Mouse (Mus musculus) c-Kit-positive CD71-negative TER-119-negative erythroid progenitor cells, embryonic 14.5 days (primary cell): ENCODE measurements around the gene Fam228b.
"Not testable (repeated sequence)": the region's sequence is repeated elsewhere in the genome, so short reads cannot be mapped to it uniquely, and the experiment has no call there.

Source experiments
- DNase-seq: peaks from one replicate; pipeline ENCODE4 v3.0.0-alpha.2; 2013; ENCODE audit warnings: low read depth

Fam228b gene

GRCm38 (mm10) chr12:4768492-4769332, at the start of gene Fam228b, which contains the start of gene Pfn4:
Fam228b (minus strand) TSS chr12:4769267.
Pfn4 (plus strand) TSS chr12:4769022.
- DNase-seq = peak; percentile 82

GRCm38 (mm10) chr12:4817361-4818101, 48.5 kb upstream of the Fam228b start, which contains the start of gene Sf3b6:
Sf3b6 (plus strand) TSS chr12:4817544.
- peak; percentile 99 for DNase-seq

DNA sequence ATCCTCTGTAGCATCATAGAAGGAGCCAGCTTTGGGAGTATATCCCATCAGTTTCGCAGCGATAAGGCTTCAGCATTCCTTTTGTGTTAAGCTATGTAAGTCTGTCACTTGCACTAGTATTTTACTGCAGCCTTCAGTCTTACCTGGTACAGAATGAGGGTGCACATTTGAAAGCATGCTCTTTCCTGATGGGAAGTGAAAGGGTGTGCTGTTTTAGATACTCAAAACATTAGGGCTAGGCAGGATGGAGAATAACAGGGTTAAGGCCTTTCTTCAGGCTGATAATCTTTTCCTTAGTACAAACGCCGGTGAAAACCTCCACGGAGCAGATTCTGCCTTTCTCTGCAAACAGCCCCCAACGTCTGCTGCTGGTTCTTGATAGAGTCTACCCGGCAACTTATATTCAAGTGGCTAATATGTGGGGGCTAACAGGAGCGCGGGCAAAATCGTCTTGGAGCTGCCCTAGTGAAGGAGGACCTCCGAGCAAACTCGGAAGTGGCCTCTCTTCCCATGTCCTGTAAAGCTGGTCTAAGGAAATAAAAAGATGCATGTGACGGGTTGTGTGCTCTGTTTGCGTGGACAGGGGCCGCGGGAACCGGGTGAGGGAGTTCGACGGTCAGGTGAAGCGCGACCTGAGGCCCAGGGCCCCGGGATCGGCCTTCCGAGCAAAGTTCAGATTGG, 47.8 kb upstream of the Fam228b start:
- DNase-seq = no peak

GRCm38 (mm10) chr12:4813636-4814035, 44.6 kb upstream of the Fam228b start:
- no peak for DNase-seq

DNA sequence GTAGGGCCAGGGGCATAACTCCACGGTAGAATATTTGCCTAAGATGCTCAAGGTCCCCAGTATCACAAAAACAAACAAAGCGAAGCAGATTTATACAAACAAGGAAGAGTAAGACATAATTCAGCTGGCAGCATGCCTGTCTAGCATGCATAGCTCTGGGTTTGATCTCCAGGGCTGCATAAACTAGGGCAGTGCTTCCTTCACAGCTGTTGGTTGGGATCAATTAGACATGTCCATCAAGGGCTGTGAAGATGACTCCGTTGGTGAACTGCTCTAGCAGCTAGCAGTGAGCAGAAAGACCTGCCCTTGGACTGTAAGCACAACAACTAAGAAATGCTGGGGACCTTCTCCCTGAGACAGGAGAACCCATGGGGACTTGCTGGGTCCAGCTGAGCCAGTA, 42.6 kb upstream of the Fam228b start:
- DNase-seq = no peak

DNA sequence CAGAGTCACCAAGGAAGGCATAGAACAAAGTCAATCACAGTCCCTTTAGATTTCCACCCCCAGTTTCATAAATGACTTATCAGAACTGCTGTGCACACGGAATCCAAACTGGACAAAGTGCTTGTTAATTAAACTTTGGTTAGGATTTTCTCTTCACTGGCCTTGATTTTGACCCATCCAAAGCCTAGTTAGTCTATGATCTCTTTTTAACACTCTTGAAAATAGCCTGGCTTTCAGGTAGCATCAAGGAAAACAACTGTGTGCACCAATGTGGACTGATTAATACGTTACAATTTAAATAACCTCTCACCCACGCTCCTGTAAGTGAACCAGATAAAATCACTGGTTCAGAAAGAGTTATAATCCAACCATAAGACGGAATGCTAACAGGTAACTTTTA, 42.0 kb upstream of the Fam228b start:
- no peak for DNase-seq

GRCm38 (mm10) chr12:4797471-4797870, 28.4 kb upstream of the Fam228b start:
- not testable (repeated sequence) for DNase-seq

GRCm38 (mm10) chr12:4793718-4794117, 24.7 kb upstream of the Fam228b start:
- no peak for DNase-seq

DNA sequence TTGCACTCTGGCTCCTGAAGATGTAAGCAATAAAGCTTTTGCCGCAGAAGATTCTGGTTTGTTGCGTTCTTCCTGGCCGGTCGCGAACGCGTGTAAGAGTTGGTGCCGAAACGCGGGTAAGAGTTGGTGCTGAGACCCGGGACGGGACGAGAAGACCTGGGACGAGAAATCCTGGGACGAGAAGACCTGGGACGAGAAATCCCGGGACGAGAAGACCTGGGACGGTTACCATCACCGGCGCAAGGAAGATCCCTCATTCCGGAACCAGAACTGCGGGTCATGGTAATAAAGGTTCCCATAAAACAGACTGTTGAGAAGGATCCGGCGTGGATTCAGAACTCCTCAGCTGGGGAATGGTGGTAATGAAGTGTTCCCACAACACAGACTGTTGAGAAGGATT, 19.1 kb upstream of the Fam228b start:
- not testable (repeated sequence) for DNase-seq

DNA sequence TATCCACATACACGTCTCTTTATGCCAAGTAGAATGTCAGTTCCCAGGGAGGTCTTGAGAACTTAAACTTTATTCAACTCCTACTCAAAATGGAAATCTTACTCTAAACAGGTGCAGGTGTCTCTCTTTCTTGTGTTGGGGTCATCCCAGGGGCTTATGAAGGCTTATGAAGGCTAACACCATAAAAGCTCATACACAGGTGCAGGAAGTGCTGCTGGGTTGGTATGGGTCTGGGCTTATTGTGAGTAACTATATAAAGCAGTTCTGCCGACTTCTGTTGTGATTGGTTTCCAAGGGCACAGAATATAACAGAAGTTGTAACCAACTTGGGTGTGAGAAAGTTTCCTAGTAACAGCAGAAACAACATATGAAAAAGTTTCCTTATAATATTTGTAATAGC, 15.4 kb upstream of the Fam228b start:
- no peak for DNase-seq

GRCm38 (mm10) chr12:4783598-4783997, 14.5 kb upstream of the Fam228b start:
- DNase-seq = no peak

- not testable (repeated sequence) for DNase-seq
Observed at GRCm38 (mm10) chr12:4781725-4782404, 12.8 kb upstream of the Fam228b start.

DNA sequence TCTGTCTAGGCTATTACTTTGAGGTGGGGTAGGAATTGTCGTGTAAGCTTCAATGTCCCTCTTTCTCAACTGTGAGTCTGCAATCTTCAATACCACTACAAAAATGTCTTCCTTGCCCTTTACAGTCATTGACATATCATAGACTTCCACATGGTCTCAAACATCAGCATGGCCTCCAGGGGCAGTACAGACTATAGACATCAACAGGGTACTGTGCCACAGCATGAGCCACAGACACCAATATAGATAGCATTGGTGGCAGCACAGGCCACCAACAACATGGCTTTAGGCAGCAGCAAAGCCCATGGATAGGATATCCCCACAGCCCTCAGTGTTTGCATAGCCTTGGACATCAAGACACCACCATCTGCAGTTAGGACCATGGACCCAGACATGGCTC, 12.2 kb upstream of the Fam228b start:
- no peak for DNase-seq

DNA sequence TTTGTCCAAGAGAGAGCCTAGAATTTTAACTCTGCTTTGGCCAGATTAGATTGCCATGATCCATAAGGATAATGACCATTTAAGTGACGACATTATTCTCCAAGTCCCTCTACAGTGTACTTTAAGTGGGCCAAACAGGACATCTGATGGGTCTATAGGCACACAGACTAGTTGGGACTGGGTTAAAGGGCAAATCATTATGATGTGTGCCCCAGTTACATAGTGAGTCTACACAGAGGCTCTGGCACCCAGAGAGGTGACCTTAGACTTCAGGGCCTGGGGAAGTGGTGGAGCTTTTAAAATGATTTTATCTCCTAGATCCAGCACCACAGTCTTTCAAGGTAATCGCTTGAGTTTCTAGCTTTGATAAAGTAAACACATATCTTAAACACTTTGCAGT, 11.2 kb upstream of the Fam228b start:
- DNase-seq = no peak

DNA sequence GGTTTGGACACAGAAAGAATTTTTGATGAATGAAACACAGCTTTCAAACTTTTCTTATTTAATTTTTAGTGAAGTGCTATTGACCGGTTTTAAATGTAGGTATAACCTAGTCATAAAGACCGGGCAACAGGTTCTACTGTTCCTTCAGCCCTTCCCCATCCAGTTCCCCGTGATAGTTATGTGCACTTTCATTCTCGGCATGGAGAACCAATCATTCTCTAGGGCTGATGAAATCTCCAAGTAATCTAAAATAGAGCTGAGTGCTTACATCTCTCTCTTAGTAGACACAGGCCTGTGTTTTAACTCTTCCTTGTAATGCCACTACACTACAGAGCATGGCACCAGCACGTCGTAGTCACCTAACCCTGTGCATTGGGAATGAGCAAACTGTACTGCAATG, 8.7 kb upstream of the Fam228b start:
- no peak for DNase-seq

DNA sequence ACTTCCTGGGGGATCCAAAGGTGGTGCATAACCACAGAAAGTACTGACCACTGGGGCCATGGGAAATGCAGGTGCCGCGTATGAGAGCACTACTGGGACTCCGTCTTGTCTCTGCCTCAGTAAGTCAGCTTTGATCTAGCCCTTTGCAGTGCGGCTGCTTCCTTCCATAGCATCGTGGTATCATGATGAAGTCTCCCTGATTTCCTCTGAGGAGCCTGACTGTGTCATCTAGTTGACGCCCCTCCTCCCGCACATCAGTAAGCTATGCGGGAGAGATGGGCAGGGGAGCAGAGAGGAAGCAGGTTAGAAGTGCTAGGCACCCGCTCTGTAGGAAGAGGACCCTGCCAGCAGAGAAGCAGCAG, 6.5 kb upstream of the Fam228b start:
- no peak for DNase-seq

- no peak for DNase-seq
Observed at GRCm38 (mm10) chr12:4774895-4775587, 6.0 kb upstream of the Fam228b start.

DNA sequence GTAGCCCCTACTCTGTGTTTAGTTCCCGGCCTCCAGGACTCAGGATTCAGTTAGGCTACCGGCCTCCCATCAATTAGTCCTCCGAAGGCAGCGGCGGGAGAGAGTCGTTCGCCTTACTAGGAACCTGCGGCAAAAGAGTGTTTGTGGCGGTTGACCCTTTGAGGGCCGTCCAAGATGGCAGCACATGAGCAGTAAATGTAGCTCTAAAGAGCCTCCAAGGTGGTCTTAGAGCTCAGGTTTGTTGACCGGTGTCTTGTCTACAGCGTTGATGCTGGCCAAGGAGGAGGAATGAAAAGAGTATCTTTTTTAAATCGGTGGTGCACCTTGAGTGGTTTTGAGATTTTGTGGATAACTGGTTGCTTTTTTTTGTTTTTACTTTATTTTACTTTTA, 261 bp upstream of the Fam228b start:
- no peak for DNase-seq

GRCm38 (mm10) chr12:4757060-4757459, 12.0 kb downstream of the Fam228b start:
- DNase-seq = no peak

DNA sequence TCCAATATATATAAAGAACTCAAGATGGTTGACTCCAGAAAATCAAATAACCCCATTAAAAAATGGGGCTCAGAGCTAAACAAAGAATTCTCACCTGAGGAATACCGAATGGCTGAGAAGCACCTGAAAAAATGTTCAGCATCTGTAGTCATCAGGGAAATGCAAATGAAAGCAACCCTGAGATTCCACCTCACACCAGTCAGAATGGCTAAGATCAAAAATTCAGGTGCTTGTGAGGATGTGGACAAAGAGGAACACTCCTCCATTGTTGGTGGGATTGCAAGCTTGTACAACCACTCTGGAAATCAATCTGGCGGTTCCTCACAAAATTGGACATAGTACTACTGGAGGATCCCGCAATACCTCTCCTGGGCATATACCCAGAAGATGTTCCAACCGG, 14.6 kb downstream of the Fam228b start:
- not testable (repeated sequence) for DNase-seq

DNA sequence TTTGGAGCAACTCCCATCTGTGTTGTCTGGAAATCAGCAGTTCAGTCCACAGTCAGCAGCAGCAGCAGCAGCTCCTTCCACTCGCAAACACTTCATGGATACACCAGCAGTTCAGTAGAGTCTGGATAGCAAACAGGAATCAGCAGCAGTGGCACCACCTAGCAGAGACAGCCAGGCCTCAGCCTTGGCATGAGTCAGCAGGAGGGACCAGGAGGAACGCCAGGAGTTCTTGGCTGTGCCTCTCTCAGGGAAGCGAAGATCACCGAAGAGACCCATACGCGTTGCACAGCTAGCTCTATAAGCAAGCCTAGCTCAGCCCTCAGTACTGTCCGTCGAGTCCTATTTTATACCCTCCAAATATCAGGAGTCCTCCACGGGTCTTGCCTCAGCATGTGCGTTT, 24.6 kb downstream of the Fam228b start:
- DNase-seq = no peak

DNA sequence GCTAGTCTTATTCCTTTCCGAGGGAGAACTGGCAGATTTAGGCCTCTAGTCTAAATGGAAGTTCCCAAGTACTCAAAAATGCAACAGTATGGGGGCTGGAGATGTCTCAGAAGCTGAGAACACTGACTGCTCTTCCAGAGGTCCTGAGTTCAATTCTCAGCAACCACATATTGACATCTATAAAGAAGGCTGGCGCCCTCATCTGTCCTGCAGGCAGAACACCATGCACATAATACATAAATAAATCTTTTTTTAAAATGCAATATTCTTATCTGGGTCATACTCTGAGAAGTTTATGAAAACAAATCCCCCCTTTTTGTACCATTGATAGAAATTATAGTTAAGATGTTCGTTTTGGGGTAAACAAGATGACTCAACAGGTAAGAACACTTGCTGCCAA, 26.9 kb downstream of the Fam228b start:
- DNase-seq = no peak
